Mouse (Mus musculus) WW6 (cell line): ENCODE measurements around the gene Sp100.

Experiments
- DNase-seq: peaks from one replicate; pipeline ENCODE4 v3.0.0-alpha.2; 2013; ENCODE audit warnings: low read depth, low spot score

The Sp100 gene

GRCm38 (mm10) chr1:85697721-85698493 is 48.1 kb downstream of the Sp100 start:
- DNase-seq: no peak

DNA sequence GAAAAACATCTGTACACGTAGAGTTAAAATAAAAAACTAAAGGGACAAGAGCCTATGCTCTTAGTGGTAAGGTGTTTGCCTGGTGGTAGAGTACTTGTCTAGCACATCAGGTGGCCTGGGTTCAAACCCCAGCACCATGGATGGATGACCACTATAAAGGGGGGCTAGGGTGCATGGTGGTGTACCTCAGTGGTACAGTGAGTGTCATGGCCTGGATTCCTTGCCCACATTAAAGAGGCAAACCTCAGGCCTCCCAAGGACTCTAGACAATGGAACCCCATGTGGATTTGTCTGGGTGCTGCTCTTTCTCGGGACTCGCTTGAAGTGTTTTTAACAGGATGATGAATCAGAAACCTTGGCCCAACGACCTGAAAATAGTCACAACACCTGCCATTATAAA is 52.7 kb downstream of the Sp100 start:
- no peak for DNase-seq

DNA sequence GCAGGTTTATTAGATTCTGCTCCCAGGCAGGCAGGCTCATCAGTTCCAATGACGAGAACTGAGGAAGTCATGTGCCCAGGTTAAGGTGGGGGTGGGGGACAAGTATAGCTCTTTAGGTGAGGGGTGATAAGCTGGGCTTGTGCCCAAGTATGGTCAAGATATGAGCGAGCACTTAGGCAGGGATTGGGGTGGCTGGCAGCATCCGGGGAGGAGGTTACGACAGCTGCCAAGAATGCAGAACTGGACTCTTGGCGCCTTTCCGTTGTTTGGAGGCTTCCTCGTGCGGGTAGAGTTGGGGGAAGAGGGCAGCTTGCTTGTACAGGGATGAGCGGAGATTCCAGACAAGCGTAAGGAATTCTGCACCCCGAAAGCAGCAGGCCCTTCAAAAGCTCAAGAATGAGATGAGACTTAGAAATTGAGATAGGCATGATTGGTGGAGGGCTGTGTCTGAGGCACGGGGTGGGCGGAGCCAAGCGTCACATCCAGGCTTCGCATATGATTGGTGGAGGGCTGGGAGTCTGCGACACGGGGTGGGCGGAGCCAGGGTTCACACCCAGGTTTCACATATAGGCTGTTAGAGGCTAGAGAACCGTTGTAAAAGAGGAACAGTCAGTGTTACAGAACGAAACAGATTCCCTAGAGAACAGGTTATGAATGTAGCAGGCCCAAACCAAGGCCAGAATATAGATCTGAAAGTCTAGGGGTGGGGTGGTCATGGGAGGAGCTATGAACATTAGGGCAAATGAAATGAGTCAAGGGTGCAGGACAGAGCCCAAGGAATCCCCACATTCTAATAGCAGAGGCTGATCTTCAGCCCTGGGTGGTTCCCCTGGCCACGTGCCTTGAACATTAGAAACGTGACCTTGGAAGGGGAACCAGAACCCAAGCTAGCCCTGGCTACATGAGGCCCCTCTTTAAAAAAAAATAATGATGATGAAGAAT is 53.7 kb downstream of the Sp100 start:
- DNase-seq: peak; percentile 31

- no peak for DNase-seq
Observed at GRCm38 (mm10) chr1:85705552-85705951, 55.8 kb downstream of the Sp100 start.

DNA sequence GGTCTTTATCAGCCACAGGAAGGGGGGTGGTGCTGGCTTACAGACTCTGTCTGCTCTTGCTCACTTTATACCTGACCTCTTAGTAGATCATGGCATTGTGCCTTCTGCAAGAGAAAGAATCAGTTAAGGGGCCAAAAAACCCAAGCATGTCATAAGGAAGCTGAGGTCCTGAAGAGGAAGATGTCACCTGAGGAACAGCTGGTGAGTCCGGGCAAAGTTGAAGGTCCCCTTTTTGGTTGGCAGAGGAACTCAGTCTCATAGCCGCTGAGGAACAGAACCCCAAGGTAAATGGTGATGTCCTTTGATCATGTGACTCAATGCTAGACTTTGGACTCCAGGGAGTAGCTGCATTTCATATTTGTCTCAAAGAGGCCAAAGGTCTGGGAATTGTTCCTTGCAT is 57.0 kb downstream of the Sp100 start:
- no peak for DNase-seq

DNA sequence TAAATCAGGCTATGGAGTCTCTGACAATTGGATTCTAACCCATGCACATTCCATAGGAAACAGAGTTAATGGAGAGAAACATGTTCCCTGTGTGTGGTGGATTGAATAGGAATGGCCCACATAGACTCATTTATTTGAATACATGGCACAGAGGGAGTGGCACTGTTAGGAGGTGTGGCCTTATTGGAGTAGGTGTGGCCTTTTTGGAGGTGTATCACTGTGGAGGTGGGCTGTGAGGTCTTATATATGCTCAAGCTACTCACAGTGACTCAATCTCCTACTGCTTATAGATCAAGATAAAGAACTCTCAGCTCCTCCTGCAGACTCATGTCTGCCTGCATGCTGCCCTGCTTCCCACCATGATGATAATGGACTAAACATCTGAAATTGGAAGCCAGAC is 64.7 kb downstream of the Sp100 start:
- no peak for DNase-seq

DNA sequence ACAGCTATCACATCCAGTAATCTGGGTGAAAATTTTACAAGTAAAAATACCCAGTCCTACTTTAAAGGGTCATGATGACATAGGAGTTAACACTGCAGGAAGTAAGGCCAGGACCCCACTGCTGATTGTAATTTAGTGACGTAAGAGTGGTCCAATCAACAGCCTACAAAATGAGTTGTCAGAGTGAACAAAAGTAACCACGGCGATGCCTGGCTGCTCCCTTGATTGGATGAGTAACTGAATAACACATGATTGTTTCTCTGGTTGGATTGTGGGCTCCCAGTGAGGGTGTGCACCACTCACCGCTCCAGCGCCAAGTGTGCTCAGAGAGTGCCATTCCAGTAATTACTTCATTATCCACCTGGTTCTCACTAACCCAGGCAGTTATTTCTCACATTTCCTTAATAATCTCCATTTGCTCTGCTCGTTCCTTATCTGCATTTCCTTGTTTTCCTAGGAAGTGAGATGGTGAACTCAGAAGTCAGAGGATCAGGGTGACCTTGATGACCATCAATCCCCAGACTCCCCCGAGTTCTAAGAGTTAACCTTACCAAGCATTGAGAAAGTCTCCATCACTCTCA is 66.7 kb downstream of the Sp100 start:
- no peak for DNase-seq

- no peak for DNase-seq
Observed at GRCm38 (mm10) chr1:85719049-85719448, 69.3 kb downstream of the Sp100 start.

- no peak for DNase-seq
Observed at GRCm38 (mm10) chr1:85720220-85720893, 70.6 kb downstream of the Sp100 start.

DNA sequence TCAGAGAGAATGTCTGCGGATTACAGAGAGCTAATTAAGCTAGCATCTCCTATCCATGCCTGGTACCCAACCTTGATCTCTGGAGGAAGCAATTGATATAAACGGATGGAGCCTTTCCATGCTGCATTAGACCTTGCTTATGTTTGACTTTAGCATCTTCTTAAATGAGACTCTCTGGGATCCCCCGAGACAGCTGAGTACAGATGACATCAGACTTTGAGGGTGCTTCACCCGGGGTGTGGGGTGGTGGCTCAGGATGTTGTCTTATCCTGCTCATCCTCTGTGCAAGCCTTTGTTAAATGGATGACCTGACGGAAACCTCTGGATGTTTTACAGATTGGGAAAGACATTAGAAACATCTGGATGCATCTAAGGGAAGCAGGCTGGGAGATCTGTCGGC is 80.7 kb downstream of the Sp100 start:
- DNase-seq: no peak

- DNase-seq: no peak
Observed at GRCm38 (mm10) chr1:85732581-85732980, 82.8 kb downstream of the Sp100 start.

DNA sequence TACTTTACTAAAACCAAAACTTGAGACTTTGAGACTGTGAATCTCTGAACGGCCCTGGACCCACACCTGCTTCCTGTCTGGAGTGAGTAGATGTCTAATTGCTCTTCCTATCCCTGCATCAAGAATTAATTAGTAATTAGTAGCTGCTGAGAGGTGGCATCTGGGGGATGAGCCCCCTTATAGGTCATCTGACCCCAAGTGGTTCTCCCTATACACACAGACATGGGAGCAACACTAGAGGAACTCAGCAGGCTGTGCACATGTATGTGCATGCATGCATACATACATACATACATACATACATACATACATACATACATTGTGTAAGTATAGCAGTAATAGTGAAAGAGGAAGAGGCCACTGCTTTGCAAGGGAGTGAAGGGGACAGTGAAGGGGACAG is 84.7 kb downstream of the Sp100 start:
- DNase-seq: no peak

DNA sequence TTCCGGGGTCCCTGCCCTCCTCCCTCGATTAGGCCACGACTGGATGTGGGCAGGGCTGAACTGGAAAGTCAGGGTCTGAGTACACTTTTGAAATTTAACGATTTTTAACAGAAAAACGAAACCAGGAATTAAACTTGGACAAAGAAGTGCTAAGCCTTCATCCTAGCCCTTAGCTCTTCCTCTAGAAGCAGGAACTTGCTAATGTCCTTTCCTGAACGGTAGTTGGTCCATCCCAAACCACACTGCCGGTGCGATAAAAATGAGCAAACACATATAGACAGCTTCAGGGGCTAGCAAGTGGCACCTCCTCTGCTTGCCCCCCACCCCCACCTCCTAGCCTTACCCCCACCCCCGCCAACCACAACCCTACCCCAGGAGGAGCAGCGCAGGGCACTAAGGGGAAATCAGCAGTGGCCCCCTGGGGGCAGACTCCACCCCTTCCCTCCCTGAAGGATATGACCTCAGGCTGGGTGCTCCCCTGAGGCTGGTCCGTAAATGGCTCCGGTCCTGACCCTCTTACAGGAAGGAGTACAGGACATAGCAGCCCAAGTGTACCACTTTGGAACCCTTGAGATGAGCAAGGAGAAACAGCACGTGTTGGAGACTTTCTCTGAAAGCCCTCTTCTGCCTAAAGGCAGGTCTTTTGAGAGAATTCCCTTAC is 85.8 kb downstream of the Sp100 start:
- DNase-seq: no peak

GRCm38 (mm10) chr1:85736355-85737184 is 86.8 kb downstream of the Sp100 start:
- peak; percentile 46 for DNase-seq

DNA sequence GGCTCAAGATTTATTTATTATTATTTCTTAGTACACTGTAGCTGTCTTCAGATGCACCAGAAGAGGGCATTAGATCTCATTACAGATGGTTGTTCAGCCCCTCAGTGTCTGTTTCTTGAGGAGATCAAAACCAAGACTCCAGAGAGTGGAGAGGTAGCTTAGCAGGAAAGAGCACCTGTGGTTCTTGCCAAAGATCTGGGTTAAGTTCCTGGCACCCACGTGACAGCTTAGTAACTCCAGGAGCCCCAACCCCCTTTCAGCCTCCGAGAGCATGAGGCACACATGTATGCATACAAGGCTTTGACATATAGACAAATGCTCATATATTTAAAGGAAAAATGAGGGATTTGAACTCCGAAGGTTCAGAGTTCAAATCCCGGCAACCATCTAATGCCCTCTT is 89.2 kb downstream of the Sp100 start:
- no peak for DNase-seq

DNA sequence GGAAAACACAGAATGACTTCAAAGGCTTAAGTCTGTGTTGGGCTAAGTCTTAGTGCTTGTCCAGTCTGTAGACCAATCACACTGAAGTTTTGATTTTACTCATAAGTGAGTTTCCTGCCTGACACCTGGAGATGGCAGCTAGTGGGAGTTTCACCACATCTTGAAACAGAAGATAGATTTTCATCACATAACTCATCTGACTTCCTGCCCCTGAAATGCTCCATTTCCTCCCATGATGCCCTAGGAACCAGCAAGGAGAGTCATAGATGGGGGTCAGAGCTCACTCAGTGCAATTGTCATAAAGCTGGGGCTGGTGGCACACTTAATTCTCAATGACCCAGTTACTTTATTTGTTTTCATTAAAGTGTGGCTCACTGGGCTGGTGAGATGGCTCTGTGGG is 90.0 kb downstream of the Sp100 start:
- no peak for DNase-seq

DNA sequence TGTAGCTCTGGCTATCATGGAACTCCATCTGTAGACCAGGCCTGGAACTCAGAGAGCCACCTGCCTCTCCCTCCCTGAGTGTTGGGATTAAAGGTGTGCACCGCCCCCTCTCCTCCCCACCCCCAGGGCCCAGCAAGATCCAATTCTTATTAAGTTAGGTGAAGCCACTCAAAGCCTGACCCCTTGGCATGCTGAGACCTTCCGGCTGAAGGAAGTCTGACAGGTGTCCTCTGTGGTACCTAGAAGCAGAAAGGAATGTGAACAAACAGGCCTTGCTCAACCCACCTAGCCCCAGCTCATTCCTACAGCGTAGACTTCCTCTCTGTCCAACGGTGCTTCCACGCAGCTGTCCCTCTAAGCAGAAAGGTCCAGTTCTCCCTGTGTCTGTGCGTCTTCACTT is 91.1 kb downstream of the Sp100 start:
- no peak for DNase-seq

DNA sequence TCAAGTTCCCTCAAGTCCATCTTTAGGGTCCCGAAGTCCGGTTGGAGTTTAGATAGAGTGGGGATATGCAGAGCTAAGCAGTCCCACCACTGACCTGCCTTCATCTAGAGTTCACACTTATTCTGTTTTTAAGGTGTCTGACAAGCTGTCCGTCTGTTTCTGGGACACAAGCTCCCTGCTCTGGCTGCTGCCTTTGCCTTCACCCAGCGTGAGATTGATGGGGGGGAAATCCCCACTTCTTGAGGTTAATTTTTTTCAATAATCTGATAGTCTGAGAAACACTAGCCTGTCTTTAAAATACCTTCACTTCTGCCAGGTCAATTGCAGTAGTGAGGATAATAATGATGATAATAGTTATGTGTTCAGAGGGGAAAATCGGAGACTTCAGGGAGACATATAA is 92.5 kb downstream of the Sp100 start:
- no peak for DNase-seq

DNA sequence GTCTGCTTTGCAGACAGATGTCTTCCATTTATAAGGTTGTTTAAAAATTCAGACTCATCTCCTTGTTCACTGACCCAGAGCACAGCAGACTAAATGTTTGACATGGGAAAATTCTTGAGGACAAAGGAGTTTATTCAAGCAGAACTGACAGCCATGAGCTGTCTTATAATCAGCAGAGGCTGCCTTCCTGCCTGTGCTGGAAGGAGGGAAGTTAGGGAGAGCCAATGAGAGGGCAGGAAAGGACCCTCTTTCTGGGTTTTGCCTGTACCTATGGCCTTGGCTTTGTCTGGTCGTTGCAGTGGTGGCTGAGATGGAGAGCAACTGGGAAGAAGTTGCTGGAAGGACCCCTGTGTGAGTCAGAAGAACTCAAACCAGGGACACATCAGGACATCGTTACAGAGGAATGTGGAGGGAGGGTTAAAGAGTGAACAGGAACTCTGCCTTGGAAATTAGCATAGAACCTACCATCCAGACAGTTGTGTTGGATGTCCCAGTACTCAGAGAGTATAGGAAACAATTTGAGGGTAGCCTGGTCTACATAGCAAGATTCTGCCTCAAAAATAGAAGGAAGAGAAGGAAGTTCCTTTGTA is 93.2 kb downstream of the Sp100 start:
- DNase-seq: no peak

GRCm38 (mm10) chr1:85744539-85744938 is 94.8 kb downstream of the Sp100 start:
- no peak for DNase-seq
